Mouse (Mus musculus): ENCODE data around the gene Cnot6.

DNA sequence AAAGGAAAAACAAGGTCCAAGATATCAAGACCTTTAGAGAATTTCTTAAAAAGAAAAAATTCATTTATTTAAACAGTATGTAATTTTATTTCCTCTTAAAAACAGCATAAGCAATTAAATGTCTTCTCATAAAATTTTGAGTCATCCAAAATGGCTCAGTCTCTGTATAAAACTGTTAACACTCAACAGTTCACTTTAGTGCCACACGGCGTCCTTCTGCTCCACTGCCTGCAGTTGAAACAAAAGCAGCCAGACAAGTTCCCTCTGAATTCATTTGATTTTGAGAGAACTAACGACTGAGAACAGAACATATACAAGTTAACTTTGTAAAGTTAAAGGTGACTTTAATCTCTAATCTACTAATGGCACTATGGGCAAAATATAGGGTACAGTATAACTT lies 39.1 kb downstream of the Cnot6 start:
- TF ChIP-seq POLR2A (IDR thresholded peaks at IDR 0.05; ENCODE audit: control insufficient read depth in 1 of 2, insufficient read depth in 1 of 2, low read depth in 1 of 2, low read length in 2 of 2, poor library complexity in 1 of 2) (no peak), ELF1 (IDR thresholded peaks at IDR 0.05; ENCODE audit: low read depth, low read length) (no peak), CTCF (IDR thresholded peaks at IDR 0.05 in 2 of 3, conservative IDR thresholded peaks at IDR 0.05 in 1 of 3; ENCODE audit: control insufficient read depth in 1 of 3, insufficient read depth in 1 of 3, low read depth in 2 of 3, low read length in 3 of 3, poor library complexity in 1 of 3, severe bottlenecking in 1 of 3) (no peak), MAX (IDR thresholded peaks at IDR 0.05; ENCODE audit: low read length) (no peak), MAZ (IDR thresholded peaks at IDR 0.05; ENCODE audit: low read depth, low read length) (no peak), ZC3H11A (IDR thresholded peaks at IDR 0.05; ENCODE audit: low read depth, low read length) (no peak), GABPA (IDR thresholded peaks at IDR 0.05; ENCODE audit: low read depth, low read length) (no peak), TAL1 (IDR thresholded peaks at IDR 0.05; ENCODE audit: low read length) (no peak), MYB (IDR thresholded peaks at IDR 0.05; ENCODE audit: low read depth, low read length) (no peak), MAFK (IDR thresholded peaks at IDR 0.05; ENCODE audit: borderline replicate concordance, low read depth, low read length) (no peak), GATA1 (IDR thresholded peaks at IDR 0.05; ENCODE audit: low read depth, low read length) (no peak), MXI1 (IDR thresholded peaks at IDR 0.05; ENCODE audit: low read depth, low read length) (no peak), HCFC1 (IDR thresholded peaks at IDR 0.05; ENCODE audit: low read depth, low read length) (no peak), MYC (IDR thresholded peaks at IDR 0.05; ENCODE audit: low read depth, low read length) (no peak)
